Mouse (Mus musculus) hindbrain, embryonic 15.5 days (tissue): ENCODE data around the gene Otud3. TPM values are rescaled to one million over a fixed set of nuclear protein-coding genes. Genes with fewer than 3 reads are reported as not detected.
"Not testable (repeated sequence)": the region's sequence is repeated elsewhere in the genome, so short reads cannot be mapped to it uniquely, and the experiment has no call there.

ENCODE experiments used
- ATAC-seq: fragments of 200-750 bp; cut with Nextera tagmentation; 2 replicates; pipeline ENCODE4 v1.8.0; 2017; ENCODE audit warnings: low read depth, moderate number of reproducible peaks, moderate TSS enrichment; ENCODE audit not compliant: low FRiP score
- H3K27ac ChIP-seq: fragments of 300-500 bp; sonication (generic); replicated peaks from 2 replicates; pipeline ENCODE4 v1.5.1; 2015; ENCODE audit warnings: mild to moderate bottlenecking, inconsistent platforms
- H3K27me3 ChIP-seq: fragments of 300-500 bp; sonication (generic); 2 replicates; pipeline ENCODE4 v1.6.1; 2015; ENCODE audit warnings: control low read depth, inconsistent platforms
- H3K36me3 ChIP-seq: fragments of 300-500 bp; sonication (generic); 2 replicates; pipeline ENCODE4 v1.6.1; 2015; ENCODE audit warnings: control low read depth, inconsistent platforms
- H3K4me1 ChIP-seq: fragments of 300-500 bp; sonication (generic); replicated peaks from 2 replicates; pipeline ENCODE4 v1.6.1; 2015; ENCODE audit warnings: control low read depth, inconsistent platforms
- H3K4me2 ChIP-seq: fragments of 300-500 bp; sonication (generic); 2 replicates; pipeline ENCODE4 v1.6.1; 2015; ENCODE audit warnings: moderate library complexity, mild to moderate bottlenecking, inconsistent platforms
- H3K4me3 ChIP-seq: fragments of 300-500 bp; sonication (generic); 2 replicates; pipeline ENCODE4 v1.5.1; 2015; ENCODE audit warnings: mild to moderate bottlenecking, inconsistent platforms
- H3K9ac ChIP-seq: fragments of 300-500 bp; sonication (generic); 2 replicates; pipeline ENCODE4 v1.6.1; 2015; ENCODE audit warnings: inconsistent platforms
- H3K9me3 ChIP-seq: fragments of 300-500 bp; sonication (generic); 2 replicates; pipeline ENCODE4 v1.6.1; 2016; ENCODE audit warnings: control low read depth, inconsistent platforms
- WGBS: fragments of 180-500 bp; shearing (Covaris S2); methylation state at CpG from one replicate; pipeline ENCODE4 v1.1.7; 2015; 5-methylcytosine and 5-hydroxymethylcytosine counted together
- polyA plus RNA-seq: library from polyadenylated mRNA; unstranded; fragments of >200 nt; fragmentation: Nextera tagmentation; extraction: Ambion mirVana; gene quantifications from 2 replicates; pipeline ENCODE4 v1.2.1, GENCODE M21; 2015

Gene Otud3
- polyA plus RNA-seq, 1 experiment from 2014 or later: 2.3 TPM

DNA sequence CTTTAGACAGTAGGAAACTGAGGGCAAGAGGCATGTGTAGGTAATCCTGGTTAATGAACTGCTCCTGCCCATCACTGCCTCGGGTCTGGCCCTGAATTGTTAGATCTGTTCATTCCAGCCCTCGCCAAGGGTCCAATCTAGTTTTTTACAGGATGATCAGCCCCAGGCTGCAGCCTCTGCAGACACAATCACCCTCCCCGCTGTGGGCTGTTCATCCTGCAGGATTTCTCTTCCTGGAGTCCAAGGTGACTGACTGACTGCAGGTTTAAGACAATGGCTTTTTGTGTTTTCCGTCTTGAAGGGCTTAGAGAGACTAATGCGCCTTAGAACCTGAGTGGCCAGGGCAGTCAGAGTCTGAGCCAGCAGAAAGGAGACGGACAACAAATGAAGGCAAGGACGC, 24.6 kb downstream of the Otud3 start:
- Histone ChIP-seq H3K9ac (no peak overlapping the region), H3K9me3 (no peaks in the 10 kb centered on the region), H3K4me3 (no peak overlapping the region), H3K27ac (no peak overlapping the region), H3K27me3 (no peaks in the 10 kb centered on the region), H3K4me2 (no peak overlapping the region), H3K36me3 (peaks cover 13% of the 10 kb centered on the region; the same call in 1 of the 2 replicates), H3K4me1 (no peaks in the 10 kb centered on the region)
- 57% methylated on average over 7 of the region's 7 CpGs for WGBS
- ATAC-seq: no peak

GRCm38 (mm10) chr4:138884261-138884660, 29.5 kb downstream of the Otud3 start:
- peaks cover 6% of the 10 kb centered on the region; the same call in 1 of the 2 replicates for H3K4me1 ChIP-seq
- 17% methylated on average over 6 of the region's 6 CpGs for WGBS
- peaks cover 6% of the 10 kb centered on the region; the same call in 1 of the 2 replicates for H3K27me3 ChIP-seq
- peak; percentile 38; the same call in 1 of the 2 replicates for ATAC-seq
- H3K4me3 ChIP-seq: no peak overlapping the region
- H3K27ac ChIP-seq: no peak overlapping the region
- H3K9ac ChIP-seq: no peak overlapping the region
- H3K9me3 ChIP-seq: no peaks in the 10 kb centered on the region
- no peak overlapping the region for H3K4me2 ChIP-seq
- no peaks in the 10 kb centered on the region for H3K36me3 ChIP-seq

DNA sequence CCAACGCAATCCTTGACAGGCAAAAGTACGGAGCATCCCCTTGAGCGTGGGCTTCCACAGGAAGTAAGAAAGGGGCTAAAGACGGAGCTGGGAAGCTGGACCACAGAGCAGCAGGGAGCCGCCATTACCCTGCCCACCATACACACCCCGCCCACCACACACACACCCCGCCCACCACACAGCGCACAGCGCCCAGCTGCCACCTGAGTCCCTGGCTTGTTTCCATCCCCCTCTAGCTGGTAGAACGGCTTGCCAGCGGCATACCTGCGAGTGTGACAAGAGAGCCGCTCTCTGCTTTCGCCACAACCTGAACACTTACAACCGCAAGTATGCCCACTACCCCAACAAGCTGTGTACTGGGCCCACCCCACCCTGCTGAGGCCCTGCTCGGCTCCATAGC, 31.6 kb downstream of the Otud3 start:
- Histone ChIP-seq H3K9ac (no peak overlapping the region), H3K4me2 (peak overlapping the region; percentile 37), H3K36me3 (no peaks in the 10 kb centered on the region), H3K4me3 (no peak overlapping the region), H3K27ac (no peak overlapping the region), H3K27me3 (peaks cover 6% of the 10 kb centered on the region; the same call in 1 of the 2 replicates), H3K4me1 (peaks cover 6% of the 10 kb centered on the region; the same call in 1 of the 2 replicates), H3K9me3 (no peaks in the 10 kb centered on the region)
- ATAC-seq: no peak
- 16% methylated on average over 16 of the region's 16 CpGs for WGBS

GRCm38 (mm10) chr4:138880811-138881584, 32.7 kb downstream of the Otud3 start:
- 87% methylated on average over 7 of the region's 7 CpGs for WGBS
- H3K9me3 ChIP-seq: no peaks in the 10 kb centered on the region
- no peak for ATAC-seq

GRCm38 (mm10) chr4:138879808-138880207, 33.9 kb downstream of the Otud3 start:
- Histone ChIP-seq H3K4me2 (no peak overlapping the region), H3K36me3 (no peaks in the 10 kb centered on the region), H3K4me1 (peaks cover 6% of the 10 kb centered on the region; the same call in 1 of the 2 replicates), H3K9me3 (no peaks in the 10 kb centered on the region), H3K9ac (no peak overlapping the region), H3K4me3 (no peak overlapping the region), H3K27me3 (peaks cover 6% of the 10 kb centered on the region; the same call in 1 of the 2 replicates), H3K27ac (no peak overlapping the region)
- no peak for ATAC-seq
- 89% methylated on average over 11 of the region's 11 CpGs for WGBS

More at GRCm38 (mm10) chr4:138880811-138881584, 32.7 kb downstream of the Otud3 start:
- Histone ChIP-seq H3K27ac (no peak overlapping the region), H3K4me1 (peaks cover 6% of the 10 kb centered on the region; the same call in 1 of the 2 replicates), H3K4me3 (no peak overlapping the region), H3K9ac (no peak overlapping the region), H3K36me3 (no peaks in the 10 kb centered on the region), H3K27me3 (peaks cover 6% of the 10 kb centered on the region; the same call in 1 of the 2 replicates), H3K4me2 (no peak overlapping the region)

DNA sequence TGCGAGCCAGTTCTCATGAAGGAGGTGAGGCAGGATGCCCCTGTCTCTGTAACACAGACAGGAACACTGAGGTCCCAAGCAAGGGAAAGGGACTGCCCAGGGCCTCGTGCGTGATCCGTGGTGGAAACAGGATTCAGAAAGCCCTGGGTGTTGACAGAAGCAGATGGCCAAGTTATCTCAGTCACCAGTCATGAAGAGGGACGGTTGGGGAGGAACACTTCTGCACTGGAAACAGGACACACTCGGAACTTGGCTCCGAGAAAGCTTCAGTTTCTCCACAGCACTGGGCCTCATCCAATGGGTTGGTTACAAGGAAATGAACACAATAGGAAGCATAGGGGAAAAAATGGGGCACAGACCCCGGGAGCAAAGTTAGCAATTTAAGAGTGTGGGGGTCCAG, 35.0 kb downstream of the Otud3 start:
- Histone ChIP-seq H3K4me1 (peaks cover 6% of the 10 kb centered on the region; the same call in 1 of the 2 replicates), H3K27me3 (peaks cover 5% of the 10 kb centered on the region; the same call in 1 of the 2 replicates), H3K27ac (no peak overlapping the region), H3K9ac (no peak overlapping the region), H3K36me3 (no peaks in the 10 kb centered on the region), H3K9me3 (no peaks in the 10 kb centered on the region), H3K4me3 (no peak overlapping the region), H3K4me2 (no peak overlapping the region)
- 74% methylated on average over 8 of the region's 8 CpGs for WGBS
- no peak for ATAC-seq

- no peaks in the 10 kb centered on the region for H3K36me3 ChIP-seq
- 88% methylated on average over 4 of the region's 4 CpGs for WGBS
- H3K4me1 ChIP-seq: peaks cover 6% of the 10 kb centered on the region; the same call in 1 of the 2 replicates
- H3K27ac ChIP-seq: no peak within 1 kb of the TSS
- H3K27me3 ChIP-seq: 0 out of 2 replicates have a peak, but pooled peaks cover 2% of the 10 kb centered on the region
- H3K4me2 ChIP-seq: no peak within 1 kb of the TSS
- H3K4me3 ChIP-seq: no peak within 1 kb of the TSS
- no peak for ATAC-seq
- no peak within 1 kb of the TSS for H3K9ac ChIP-seq
- H3K9me3 ChIP-seq: no peaks in the 10 kb centered on the region
These were observed 36.0 kb downstream of the Otud3 start, which contains the start of gene Pla2g2e for GRCm38 (mm10) chr4:138877731-138878130. Gene Pla2g2e (plus strand): TSS chr4:138877942.

DNA sequence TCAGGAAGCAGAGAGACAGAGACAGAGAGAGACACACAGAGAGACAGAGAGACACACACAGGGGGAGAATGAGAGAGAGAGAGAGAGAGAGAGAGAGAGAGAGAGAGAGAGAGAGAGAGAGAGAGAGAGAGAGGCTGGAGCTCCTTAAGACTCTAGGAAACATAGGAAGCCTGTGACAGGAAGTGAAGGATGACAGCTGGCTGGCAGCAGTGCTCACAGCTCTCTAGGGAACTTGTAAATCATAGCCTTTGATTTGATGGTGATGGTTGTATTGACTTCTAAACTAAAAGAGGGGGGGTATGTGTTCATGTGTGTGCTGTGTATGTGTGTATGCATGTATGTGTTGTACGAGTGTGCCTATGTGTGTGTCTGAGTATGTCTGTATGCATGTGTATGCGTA, 37.8 kb downstream of the Otud3 start:
- WGBS: 95% methylated on average over 2 of the region's 2 CpGs
- Histone ChIP-seq H3K4me3 (no peak overlapping the region), H3K9ac (no peak overlapping the region), H3K9me3 (no peaks in the 10 kb centered on the region), H3K27ac (no peak overlapping the region), H3K4me1 (no peaks in the 10 kb centered on the region), H3K27me3 (no peaks in the 10 kb centered on the region), H3K36me3 (no peaks in the 10 kb centered on the region), H3K4me2 (no peak overlapping the region)
- ATAC-seq: no peak

DNA sequence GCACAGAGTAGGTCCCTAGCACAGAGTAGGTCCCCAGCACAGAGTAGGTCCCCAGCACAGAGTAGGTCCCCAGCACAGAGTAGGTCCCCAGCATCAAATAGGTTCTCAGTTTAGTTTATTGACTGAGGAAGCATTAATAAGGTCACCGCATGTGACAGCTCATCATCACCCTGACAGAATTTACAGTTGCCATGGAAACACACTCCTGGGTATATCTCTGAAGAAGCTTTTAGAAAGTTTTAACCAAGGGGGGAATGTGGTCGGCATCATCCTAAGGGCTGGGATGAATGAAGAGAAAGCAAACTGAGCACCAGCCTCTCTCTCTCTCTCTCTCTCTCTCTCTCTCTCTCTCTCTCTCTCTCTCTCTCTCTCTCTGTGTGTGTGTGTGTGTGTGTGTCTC, 38.5 kb downstream of the Otud3 start:
- WGBS: 83% methylated on average over 2 of the region's 2 CpGs
- not testable (repeated sequence) for H3K9ac ChIP-seq, ATAC-seq

GRCm38 (mm10) chr4:138873864-138874263, 39.9 kb downstream of the Otud3 start, which contains the start of gene Gm13030:
Gene Gm13030 (minus strand): TSS chr4:138873964.
- no peak within 1 kb of the TSS for H3K4me2 ChIP-seq
- H3K9ac ChIP-seq: no peak within 1 kb of the TSS
- no peaks in the 10 kb centered on the region for H3K9me3 ChIP-seq
- 68% methylated on average over 6 of the region's 6 CpGs for WGBS
- ATAC-seq: no peak
- H3K4me1 ChIP-seq: no peaks in the 10 kb centered on the region
- H3K27ac ChIP-seq: no peak within 1 kb of the TSS
- H3K36me3 ChIP-seq: no peaks in the 10 kb centered on the region
- no peaks in the 10 kb centered on the region for H3K27me3 ChIP-seq
- no peak within 1 kb of the TSS for H3K4me3 ChIP-seq

More for the DNA sequence above, 38.5 kb downstream of the Otud3 start:
- H3K9me3 ChIP-seq, H3K4me1 ChIP-seq, H3K4me3 ChIP-seq, H3K27me3 ChIP-seq, H3K27ac ChIP-seq, H3K4me2 ChIP-seq, H3K36me3 ChIP-seq: not testable (repeated sequence)

DNA sequence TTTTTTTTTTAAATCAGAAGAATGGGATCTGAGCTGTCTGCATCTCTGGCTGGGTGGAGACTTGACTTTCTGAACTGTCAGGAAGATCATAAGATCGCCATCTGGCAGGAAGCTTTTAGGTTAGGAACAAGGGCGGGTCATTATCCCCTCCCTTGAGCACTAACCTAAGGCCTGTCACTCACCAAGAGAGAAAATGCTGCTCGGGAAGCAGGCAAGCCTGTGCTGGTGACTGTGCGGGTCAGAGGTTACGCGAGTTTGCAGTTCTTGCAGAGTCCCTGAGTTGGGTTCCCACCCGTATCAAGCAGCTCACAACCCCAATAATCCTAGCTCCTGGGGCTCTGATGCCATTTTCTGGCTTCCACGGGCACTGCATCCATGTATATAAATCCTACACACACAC, 45.1 kb downstream of the Otud3 start:
- Histone ChIP-seq H3K9me3 (no peaks in the 10 kb centered on the region), H3K4me3 (no peak overlapping the region), H3K36me3 (no peaks in the 10 kb centered on the region), H3K4me1 (no peaks in the 10 kb centered on the region), H3K27ac (no peak overlapping the region), H3K27me3 (no peaks in the 10 kb centered on the region), H3K9ac (no peak overlapping the region), H3K4me2 (no peak overlapping the region)
- no peak for ATAC-seq
- 55% methylated on average over 8 of the region's 8 CpGs for WGBS

DNA sequence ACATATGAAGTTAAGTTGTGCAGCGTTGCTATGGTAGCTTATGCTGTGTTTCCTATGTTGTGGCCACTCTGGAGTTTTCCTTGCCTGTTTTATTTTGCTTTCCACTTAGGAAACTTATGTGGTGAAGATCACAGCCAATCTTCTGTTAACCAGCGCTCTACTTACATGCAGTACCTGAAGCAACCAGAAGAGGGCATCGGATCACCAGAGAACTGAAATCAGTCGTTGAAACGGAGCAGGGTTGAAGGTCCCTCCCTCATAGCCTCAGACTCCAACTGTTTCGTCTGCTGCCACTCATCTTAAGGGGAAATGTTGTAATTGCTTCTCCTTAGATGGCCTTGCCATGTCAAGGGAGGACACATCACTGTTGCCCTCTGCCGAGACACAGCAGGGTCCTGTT, 47.3 kb downstream of the Otud3 start:
- Histone ChIP-seq H3K27me3 (no peaks in the 10 kb centered on the region), H3K4me2 (no peak overlapping the region), H3K9me3 (no peaks in the 10 kb centered on the region), H3K9ac (no peak overlapping the region), H3K4me3 (no peak overlapping the region), H3K4me1 (no peaks in the 10 kb centered on the region), H3K27ac (no peak overlapping the region), H3K36me3 (no peaks in the 10 kb centered on the region)
- ATAC-seq: peak; percentile 42; the same call in 1 of the 2 replicates
- 15% methylated on average over 7 of the region's 7 CpGs for WGBS
